Mouse (Mus musculus) cortical plate, adult 2 months (tissue): ENCODE measurements around the gene Tac1. TPM values are rescaled to one million over a fixed set of nuclear protein-coding genes. Genes with fewer than 3 reads are reported as not detected.
"Not testable (repeated sequence)": the region's sequence is repeated elsewhere in the genome, so short reads cannot be mapped to it uniquely, and the experiment has no call there.

Experiments
- H3K27ac ChIP-seq: fragments of 200-500 bp; 2 replicates; pipeline ENCODE4 v1.5.1; 2012; ENCODE audit warnings: low read length, control low read depth, inconsistent platforms; ENCODE audit not compliant: insufficient read depth
- H3K4me1 ChIP-seq: fragments of 200-500 bp; 2 replicates; pipeline ENCODE4 v1.6.1; 2011; ENCODE audit warnings: low read length; ENCODE audit not compliant: control insufficient read depth, insufficient read depth
- H3K4me3 ChIP-seq: fragments of 200-500 bp; 2 replicates; pipeline ENCODE4 v1.5.1; 2011; ENCODE audit warnings: mild to moderate bottlenecking, low read length, control low read depth; ENCODE audit not compliant: insufficient read depth
- CTCF ChIP-seq: fragments of 200-500 bp; IDR thresholded peaks from 2 replicates; pipeline ENCODE4 v1.5.1; 2011; ENCODE audit warnings: mild to moderate bottlenecking, control low read depth, low read length; ENCODE audit not compliant: insufficient read depth; ENCODE audit errors: extremely low read depth
- POLR2A ChIP-seq: fragments of 200-500 bp; IDR thresholded peaks from 2 replicates; pipeline ENCODE4 v1.6.1; 2011; ENCODE audit warnings: mild to moderate bottlenecking, low read length, control low read depth; ENCODE audit not compliant: insufficient read depth; ENCODE audit errors: extremely low read depth
- polyA plus RNA-seq: library from polyadenylated mRNA; depleted of rRNA; stranded (reverse); fragments of >200 nt; gene quantifications from 2 replicates; pipeline ENCODE4 v1.2.3, GENCODE M21; 2012; rRNA removed

Tac1 gene
- 18.3 and 50.9 TPM in 2 replicates for polyA plus RNA-seq

GRCm38 (mm10) chr6:7554829-7555391 lies at the start of gene Tac1:
Gene Tac1 (plus strand): TSS chr6:7554879.
- Histone ChIP-seq H3K4me1 (no peaks in the 10 kb centered on the region), H3K4me3 (peak within 1 kb of the TSS; percentile 36), H3K27ac (no peak within 1 kb of the TSS)
- TF ChIP-seq CTCF (no peak), POLR2A (peak; percentile 42; the same call in 1 of the 2 replicates)

DNA sequence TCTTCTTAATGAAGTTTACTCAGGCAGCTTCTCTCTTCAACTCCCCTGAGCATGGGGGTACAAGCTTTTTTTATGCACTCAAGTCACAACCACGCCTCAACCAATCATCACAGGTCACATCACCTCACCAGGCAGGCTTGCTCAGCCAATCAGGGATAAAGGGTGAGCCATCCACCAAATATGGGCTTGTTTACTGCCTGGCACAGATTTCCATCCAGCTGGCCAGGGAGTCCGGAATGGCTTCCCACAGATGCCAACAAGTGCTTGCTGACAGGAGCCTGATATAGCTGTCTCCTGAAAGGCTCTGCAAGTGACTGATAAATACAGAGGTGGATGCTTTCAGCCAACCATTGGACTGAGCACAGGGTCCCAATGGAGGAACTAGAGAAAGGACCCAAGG lies 11.2 kb upstream of the Tac1 start:
- H3K4me1 ChIP-seq, H3K4me3 ChIP-seq: not testable (repeated sequence)

DNA sequence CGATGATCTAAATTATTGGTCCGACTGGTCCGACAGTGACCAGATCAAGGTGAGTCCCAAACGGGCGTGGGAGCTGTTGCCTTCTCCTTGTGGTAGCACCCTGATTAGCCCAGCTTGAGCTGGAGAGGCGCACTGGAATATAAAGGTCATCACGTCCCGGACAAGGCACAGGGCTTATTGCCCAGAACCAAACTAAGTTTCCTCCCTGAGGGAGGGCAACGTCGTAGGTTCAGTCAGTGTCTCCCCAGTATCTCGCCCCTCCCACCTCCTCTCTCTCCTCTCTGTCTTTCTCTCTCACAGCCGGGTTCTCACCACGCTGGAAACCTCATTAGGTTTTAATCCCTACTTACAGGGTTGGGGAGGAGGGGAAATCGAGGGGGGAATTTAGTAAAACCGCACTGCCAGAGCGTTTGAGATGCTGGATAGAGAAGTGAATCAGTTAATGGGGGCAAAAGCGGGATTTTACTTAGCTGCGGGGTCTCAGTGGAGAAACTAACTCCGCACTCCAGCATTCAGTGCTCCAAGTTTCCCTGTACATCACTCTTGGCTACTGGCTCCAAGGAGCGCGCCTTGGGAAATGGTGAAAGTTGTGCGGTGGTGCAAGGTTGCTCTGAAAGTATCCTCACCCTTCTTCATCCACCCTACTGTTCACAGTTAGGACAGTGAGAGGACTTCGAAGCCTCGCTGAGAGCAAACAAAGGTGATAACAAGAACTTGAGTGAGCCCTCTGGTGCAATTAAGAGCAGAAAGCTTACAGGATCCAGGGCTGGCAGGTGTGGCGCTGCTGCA lies 1.2 kb downstream of the Tac1 start:
- no peaks in the 10 kb centered on the region for H3K4me1 ChIP-seq
- peak overlapping the region; percentile 36 for H3K4me3 ChIP-seq
- H3K27ac ChIP-seq = no peak overlapping the region
- TF ChIP-seq CTCF = no peak
- no peak for TF ChIP-seq POLR2A

More for the DNA sequence above, 11.2 kb upstream of the Tac1 start:
- not testable (repeated sequence) for H3K27ac ChIP-seq

GRCm38 (mm10) chr6:7558164-7558563 lies 3.5 kb downstream of the Tac1 start:
- Histone ChIP-seq H3K27ac (no peak overlapping the region), H3K4me1 (no peaks in the 10 kb centered on the region), H3K4me3 (no peak overlapping the region)
- TF ChIP-seq CTCF = no peak
- no peak for TF ChIP-seq POLR2A

GRCm38 (mm10) chr6:7562524-7562923 lies 7.8 kb downstream of the Tac1 start:
- no peak for TF ChIP-seq CTCF
- Histone ChIP-seq H3K27ac (no peak overlapping the region), H3K4me1 (no peaks in the 10 kb centered on the region), H3K4me3 (no peak overlapping the region)

DNA sequence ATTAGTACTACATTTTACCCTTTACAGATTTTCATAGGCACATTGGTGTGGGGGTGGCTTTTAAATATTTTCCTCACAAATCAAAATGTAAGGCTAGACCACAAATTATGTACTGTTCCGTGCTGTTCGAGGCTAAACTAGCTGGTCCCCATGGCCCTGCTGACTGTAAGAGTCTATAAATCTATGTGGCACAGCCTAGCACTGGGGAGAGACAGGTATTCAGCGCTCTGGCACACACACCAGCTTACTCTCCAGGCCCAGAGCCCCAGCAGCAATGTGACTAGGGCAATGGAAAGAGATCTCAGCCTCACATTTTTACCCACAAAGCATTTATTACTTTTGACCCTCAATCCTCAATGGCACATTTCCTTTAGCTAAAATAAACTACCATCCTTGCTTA lies 9.9 kb downstream of the Tac1 start:
- no peaks in the 10 kb centered on the region for H3K4me1 ChIP-seq
- TF ChIP-seq CTCF (no peak), POLR2A (no peak)
- no peak overlapping the region for H3K27ac ChIP-seq
- no peak overlapping the region for H3K4me3 ChIP-seq

- H3K27ac ChIP-seq = no peak overlapping the region
- no peaks in the 10 kb centered on the region for H3K4me1 ChIP-seq
- no peak overlapping the region for H3K4me3 ChIP-seq
- TF ChIP-seq CTCF (no peak), POLR2A (no peak)
Observed at GRCm38 (mm10) chr6:7571144-7571543, 16.5 kb downstream of the Tac1 start.

DNA sequence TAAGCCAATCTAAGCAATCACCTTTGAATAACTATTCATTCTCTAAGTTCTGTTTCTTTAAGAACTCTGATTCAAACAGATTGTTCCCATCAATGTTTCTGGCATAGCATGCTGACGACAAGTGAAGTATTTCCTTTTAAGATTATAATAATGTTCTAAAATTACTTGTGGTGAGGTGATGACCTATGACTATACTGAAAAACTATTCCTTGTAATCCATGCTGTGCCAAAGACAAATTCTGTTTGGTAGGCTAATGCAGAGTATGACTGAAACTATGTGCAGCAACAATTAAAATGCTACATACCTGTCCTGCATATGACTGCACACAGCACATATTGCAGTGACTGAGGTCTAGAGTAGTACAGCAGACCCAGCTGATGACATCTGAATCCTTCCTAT lies 23.4 kb downstream of the Tac1 start:
- H3K4me3 ChIP-seq = no peak overlapping the region
- H3K4me1 ChIP-seq = no peaks in the 10 kb centered on the region
- TF ChIP-seq POLR2A (no peak), CTCF (no peak)
- no peak overlapping the region for H3K27ac ChIP-seq

- H3K4me1 ChIP-seq = no peaks in the 10 kb centered on the region
- TF ChIP-seq CTCF = no peak
- no peak for TF ChIP-seq POLR2A
- no peak overlapping the region for H3K4me3 ChIP-seq
- no peak overlapping the region for H3K27ac ChIP-seq
Observed at GRCm38 (mm10) chr6:7594445-7594844, 39.8 kb downstream of the Tac1 start.

DNA sequence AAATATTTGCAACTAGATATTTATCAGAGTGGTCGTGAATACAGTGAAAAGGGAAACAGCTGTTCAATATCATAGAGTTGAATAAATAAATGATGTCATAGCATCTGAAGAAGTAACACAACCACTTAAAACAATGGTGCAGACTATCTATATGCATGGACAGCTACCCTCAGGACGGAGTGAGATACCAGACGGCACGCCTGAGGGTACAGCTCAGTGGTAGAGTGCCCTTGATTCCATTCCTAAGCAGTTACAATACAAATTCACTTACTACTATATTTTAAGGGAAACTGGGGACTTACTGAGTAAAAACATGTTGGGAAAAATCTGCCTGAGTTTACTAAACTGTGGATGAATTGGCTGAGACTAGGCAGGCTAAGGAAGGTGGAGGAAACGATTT lies 43.7 kb downstream of the Tac1 start:
- no peak overlapping the region for H3K27ac ChIP-seq
- H3K4me1 ChIP-seq = no peaks in the 10 kb centered on the region; the same call in 1 of the 2 replicates
- no peak for TF ChIP-seq POLR2A
- no peak for TF ChIP-seq CTCF
- H3K4me3 ChIP-seq = no peak overlapping the region

DNA sequence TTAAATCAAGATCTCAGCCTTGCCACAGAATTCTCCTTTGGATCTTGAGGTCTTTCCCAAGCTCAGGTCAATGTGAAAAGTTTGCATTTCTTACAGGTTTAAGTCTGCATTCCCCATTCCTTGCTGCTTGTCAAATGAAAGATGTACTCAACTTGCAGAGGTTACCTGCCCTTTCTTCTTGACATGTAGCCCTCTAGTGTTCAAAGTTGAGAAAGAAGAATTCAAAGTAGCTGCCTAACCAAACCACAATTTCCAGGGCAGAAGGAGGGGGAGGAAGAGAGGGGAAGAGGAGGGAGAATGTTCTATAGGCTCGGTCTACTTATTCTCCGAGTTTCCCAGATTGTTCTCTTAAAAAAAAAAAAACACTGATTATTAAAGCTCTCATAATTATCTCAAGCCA lies 45.5 kb downstream of the Tac1 start:
- no peaks in the 10 kb centered on the region; the same call in 1 of the 2 replicates for H3K4me1 ChIP-seq
- no peak overlapping the region for H3K4me3 ChIP-seq
- no peak overlapping the region for H3K27ac ChIP-seq
- TF ChIP-seq CTCF (no peak), POLR2A (no peak)
